Mouse (Mus musculus) heart, postnatal 0 days (tissue): ENCODE measurements around the gene Rfx8. TPM values are rescaled to one million over a fixed set of nuclear protein-coding genes. Genes with fewer than 3 reads are reported as not detected.
A peak's percentile ranks its signal among the peaks of the same experiment; 100 is the strongest.

Experiments used
- ATAC-seq: fragments of 200-750 bp; cut with Nextera tagmentation; 2 replicates; pipeline ENCODE4 v1.8.0; 2017; ENCODE audit warnings: low read depth, moderate number of reproducible peaks, moderate library complexity; ENCODE audit not compliant: insufficient read depth
- DNase-seq: peaks from one replicate; pipeline ENCODE4 v3.0.0-alpha.2; 2016; ENCODE audit warnings: low spot score
- H3K27ac ChIP-seq: fragments of 300-500 bp; sonication (generic); 2 replicates; pipeline ENCODE4 v1.5.1; 2014; ENCODE audit warnings: low read depth, mild to moderate bottlenecking
- H3K27me3 ChIP-seq: fragments of 300-500 bp; sonication (generic); 2 replicates; pipeline ENCODE4 v1.6.1; 2014; ENCODE audit warnings: low read length, mixed read lengths; ENCODE audit not compliant: control insufficient read depth, insufficient read depth
- H3K36me3 ChIP-seq: fragments of 300-500 bp; sonication (generic); replicated peaks from 2 replicates; pipeline ENCODE4 v1.6.1; 2014; ENCODE audit warnings: low read length, mixed read lengths; ENCODE audit not compliant: control insufficient read depth, insufficient read depth
- H3K4me1 ChIP-seq: fragments of 300-500 bp; sonication (generic); 2 replicates; pipeline ENCODE4 v1.6.1; 2014; ENCODE audit warnings: antibody characterized with exemption; ENCODE audit not compliant: control insufficient read depth, insufficient read depth
- H3K4me2 ChIP-seq: fragments of 300-500 bp; sonication (generic); 2 replicates; pipeline ENCODE4 v1.6.1; 2014; ENCODE audit warnings: low read depth, mild to moderate bottlenecking, low read length, moderate library complexity
- H3K4me3 ChIP-seq: fragments of 300-500 bp; sonication (generic); 2 replicates; pipeline ENCODE4 v1.5.1; 2014; ENCODE audit warnings: low read depth, low read length
- H3K9ac ChIP-seq: fragments of 300-500 bp; sonication (generic); replicated peaks from 2 replicates; pipeline ENCODE4 v1.6.1; 2014; ENCODE audit warnings: low read depth, low read length, mixed read lengths
- H3K9me3 ChIP-seq: fragments of 300-500 bp; sonication (generic); replicated peaks from 2 replicates; pipeline ENCODE4 v1.6.1; 2016; ENCODE audit warnings: low read length; ENCODE audit not compliant: control insufficient read depth
- CTCF ChIP-seq: IDR thresholded peaks from 2 replicates; pipeline ENCODE4 v1.5.1; 2016; ENCODE audit warnings: antibody characterized with exemption, control low read depth, low read depth
- EP300 ChIP-seq: IDR thresholded peaks from 2 replicates; pipeline ENCODE4 v1.6.1; 2016; ENCODE audit warnings: antibody characterized with exemption, low read depth
- WGBS: fragments of 180-500 bp; shearing (Covaris S2); extraction: QIAGEN DNeasy Blood & Tissue Kit; methylation state at CpG from one replicate; pipeline ENCODE4 v1.1.7; 2014; 5-methylcytosine and 5-hydroxymethylcytosine counted together
- polyA plus RNA-seq: library from polyadenylated mRNA; unstranded; fragments of >200 nt; fragmentation: Nextera tagmentation; extraction: Ambion mirVana; gene quantifications from 2 replicates; pipeline ENCODE4 v1.2.1, GENCODE M21; 2015
- total RNA-seq: library from RNA; depleted of rRNA; stranded (reverse); fragments of >200 nt; gene quantifications from 2 replicates; pipeline ENCODE4 v1.2.3, GENCODE M21; 2014; ENCODE audit warnings: low replicate concordance

Rfx8 gene
- total and polyA plus RNA-seq, 2 experiments from 2014 or later, result 0.68 TPM; not detected in 1

DNA sequence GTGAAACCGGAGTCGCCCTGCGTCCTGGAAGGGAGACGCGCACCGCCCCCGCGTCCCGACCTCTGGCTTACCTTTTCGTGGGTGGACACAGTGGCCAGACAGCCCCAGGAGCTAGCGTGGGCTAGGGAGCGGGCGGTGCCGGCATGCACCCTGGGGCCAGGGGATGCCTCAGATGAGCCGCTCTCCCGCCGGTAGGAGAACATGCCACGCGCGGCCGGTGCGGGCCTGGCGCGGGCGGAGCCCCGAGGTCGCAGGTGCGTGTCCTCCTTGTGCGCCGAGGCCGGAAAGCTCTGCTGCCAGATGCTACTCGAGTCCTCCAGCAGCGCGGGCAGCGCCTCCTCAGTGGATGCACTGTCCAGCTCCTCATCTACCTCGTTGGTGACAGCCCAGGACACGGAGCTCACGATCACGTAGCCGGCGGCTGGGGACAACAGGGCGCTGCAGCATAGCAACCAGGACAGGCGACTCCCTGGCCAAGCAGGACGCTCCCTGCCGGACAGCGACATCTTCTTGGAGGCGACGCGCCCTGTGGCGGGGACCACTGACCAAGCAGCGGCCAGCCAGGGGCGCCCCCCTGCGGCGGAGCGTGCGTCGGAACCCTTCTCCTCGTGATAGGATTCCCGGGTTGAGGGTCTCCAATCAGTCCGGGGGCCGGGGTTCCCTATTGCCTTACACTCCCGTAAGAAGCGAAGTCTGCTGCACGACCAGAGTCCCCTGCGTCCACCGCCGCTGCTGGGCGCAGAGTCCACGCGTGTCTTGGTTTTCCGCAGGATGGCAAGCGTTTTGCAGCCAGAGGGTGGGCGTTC is 70.2 kb downstream of the Rfx8 start:
- DNase-seq (peak; percentile 52), ATAC-seq (peak; percentile 77)
- Histone ChIP-seq H3K9me3 (no peaks in the 10 kb centered on the region), H3K4me2 (peak overlapping the region; percentile 73), H3K4me3 (peak overlapping the region; percentile 43), H3K27me3 (peaks cover 40% of the 10 kb centered on the region), H3K4me1 (peaks cover 9% of the 10 kb centered on the region; the same call in 1 of the 2 replicates), H3K9ac (no peak overlapping the region), H3K27ac (no peak overlapping the region), H3K36me3 (no peaks in the 10 kb centered on the region)
- TF ChIP-seq EP300 (no peak), CTCF (peak; percentile 67)
- 1% methylated on average over 72 of the region's 73 CpGs for WGBS

DNA sequence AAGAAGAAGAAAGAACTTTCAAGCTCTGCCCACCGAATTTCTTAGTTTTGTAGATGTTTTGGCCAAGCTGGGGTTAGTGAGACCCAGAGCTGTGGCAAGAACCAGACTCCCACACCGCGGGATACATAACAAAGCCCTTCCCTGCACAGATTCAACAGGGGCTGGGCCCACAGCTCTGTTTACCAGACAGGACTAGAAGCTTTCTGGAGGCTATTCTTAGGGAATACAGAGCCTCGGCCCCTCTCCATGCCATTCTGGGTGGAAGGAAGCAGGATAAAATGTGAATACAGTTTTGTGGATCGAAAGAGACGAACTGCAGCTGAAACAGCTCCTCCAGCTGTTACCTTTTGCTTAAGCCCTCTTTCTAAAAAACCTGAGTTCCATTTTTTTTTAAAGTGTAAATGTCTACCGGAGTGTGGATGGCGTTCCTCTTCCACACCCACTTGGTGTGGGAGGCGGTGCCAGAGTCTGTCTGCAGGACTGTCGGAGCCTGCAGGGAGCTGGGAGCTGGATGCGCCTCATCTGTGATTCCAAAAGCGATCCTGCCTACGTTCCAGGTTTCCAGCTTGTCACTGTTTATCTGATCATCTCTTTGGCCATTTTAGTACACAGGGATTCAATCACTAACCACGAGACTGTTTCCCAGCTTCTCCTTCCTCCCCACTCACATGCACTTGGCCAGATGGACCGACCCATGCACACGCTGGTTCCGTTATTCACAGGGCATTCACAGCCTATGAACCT is 70.9 kb downstream of the Rfx8 start:
- H3K27me3 ChIP-seq, result peaks cover 40% of the 10 kb centered on the region
- no peaks in the 10 kb centered on the region for H3K9me3 ChIP-seq
- H3K4me2 ChIP-seq, result peak overlapping the region; percentile 73
- no peak for ATAC-seq
- TF ChIP-seq EP300 (no peak), CTCF (no peak; the same call in 1 of the 2 replicates)
- H3K27ac ChIP-seq, result no peak overlapping the region
- peak overlapping the region; percentile 43 for H3K4me3 ChIP-seq
- no peak for DNase-seq
- 18% methylated on average over 17 of the region's 17 CpGs for WGBS
- H3K9ac ChIP-seq, result no peak overlapping the region
- peaks cover 9% of the 10 kb centered on the region; the same call in 1 of the 2 replicates for H3K4me1 ChIP-seq
- no peaks in the 10 kb centered on the region for H3K36me3 ChIP-seq

DNA sequence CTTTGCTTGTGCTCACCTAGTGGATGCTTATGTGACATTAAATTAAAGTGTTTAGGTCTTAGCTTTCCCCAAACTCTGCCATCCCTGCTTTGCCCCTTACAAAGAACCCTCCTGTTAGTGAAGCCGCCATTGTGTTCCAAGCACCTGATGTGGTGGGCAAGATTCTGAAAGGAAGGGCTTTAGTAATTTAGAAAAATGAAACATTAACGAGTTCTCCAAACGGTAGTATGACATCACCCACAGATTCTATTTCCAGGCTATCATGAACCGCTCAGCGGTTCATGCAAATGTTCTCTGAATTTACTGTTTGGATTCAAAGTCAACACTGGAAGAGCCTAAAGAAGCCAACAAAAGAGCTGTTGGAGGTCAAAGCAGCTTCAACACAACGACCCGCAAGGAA is 72.2 kb downstream of the Rfx8 start:
- DNase-seq (no peak), ATAC-seq (no peak)
- H3K36me3 ChIP-seq, result no peaks in the 10 kb centered on the region
- H3K9ac ChIP-seq, result no peak overlapping the region
- H3K4me2 ChIP-seq, result no peak overlapping the region
- 84% methylated on average over 7 of the region's 7 CpGs for WGBS
- no peak overlapping the region for H3K4me3 ChIP-seq
- TF ChIP-seq CTCF (no peak), EP300 (no peak)
- peaks cover 9% of the 10 kb centered on the region; the same call in 1 of the 2 replicates for H3K4me1 ChIP-seq
- H3K27ac ChIP-seq, result no peak overlapping the region
- H3K9me3 ChIP-seq, result no peaks in the 10 kb centered on the region
- peaks cover 40% of the 10 kb centered on the region for H3K27me3 ChIP-seq

DNA sequence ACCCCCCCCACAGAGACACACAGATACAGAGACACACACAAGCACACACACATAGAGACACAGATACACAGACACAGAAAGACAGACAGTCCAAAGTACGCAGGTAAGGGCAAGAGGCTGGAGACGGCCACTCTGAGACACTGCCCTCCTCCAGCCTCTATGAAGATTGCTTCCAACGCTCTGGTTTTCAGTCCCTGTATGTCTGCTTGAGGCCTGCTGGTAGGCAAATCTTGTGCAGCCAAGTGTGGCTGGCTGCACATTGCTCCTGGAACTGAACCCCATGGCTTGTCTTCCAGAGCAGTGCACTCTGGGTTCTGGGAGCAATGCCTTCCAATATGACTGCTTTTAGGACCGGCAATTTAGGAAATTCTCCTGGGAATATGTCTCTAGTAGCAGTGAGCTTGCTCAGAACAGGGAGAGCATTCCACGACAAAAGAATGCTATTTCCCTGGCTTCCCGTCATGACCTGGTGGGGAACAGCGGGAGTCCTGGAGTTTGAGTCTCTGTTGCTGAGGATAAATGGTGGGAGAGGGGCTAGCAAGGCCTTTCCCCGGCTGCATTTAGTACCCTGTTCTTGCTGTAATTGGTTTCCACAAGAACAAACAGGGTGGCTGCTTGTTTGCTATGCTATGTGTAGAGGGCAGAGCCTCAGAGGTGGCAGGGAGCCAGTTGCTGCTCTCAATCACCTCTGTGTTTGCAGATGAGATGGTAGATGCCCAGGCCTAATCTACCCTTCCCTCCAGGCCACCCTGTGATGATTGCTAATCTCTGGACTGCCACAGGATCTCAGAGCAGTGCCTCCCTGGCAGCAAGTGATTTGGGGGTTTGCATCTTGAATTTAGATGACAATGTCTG is 74.7 kb downstream of the Rfx8 start:
- H3K27ac ChIP-seq, result no peak overlapping the region
- H3K9ac ChIP-seq, result no peak overlapping the region
- no peak for TF ChIP-seq CTCF
- no peak for TF ChIP-seq EP300
- no peaks in the 10 kb centered on the region for H3K36me3 ChIP-seq
- no peak overlapping the region for H3K4me3 ChIP-seq
- DNase-seq (peak; percentile 10), ATAC-seq (no peak)
- H3K9me3 ChIP-seq, result 0 out of 2 replicates have a peak, but pooled peaks cover 4% of the 10 kb centered on the region
- peaks cover 29% of the 10 kb centered on the region for H3K27me3 ChIP-seq
- WGBS, result 52% methylated on average over 8 of the region's 8 CpGs
- no peak overlapping the region for H3K4me2 ChIP-seq
- peaks cover 8% of the 10 kb centered on the region; the same call in 1 of the 2 replicates for H3K4me1 ChIP-seq

DNA sequence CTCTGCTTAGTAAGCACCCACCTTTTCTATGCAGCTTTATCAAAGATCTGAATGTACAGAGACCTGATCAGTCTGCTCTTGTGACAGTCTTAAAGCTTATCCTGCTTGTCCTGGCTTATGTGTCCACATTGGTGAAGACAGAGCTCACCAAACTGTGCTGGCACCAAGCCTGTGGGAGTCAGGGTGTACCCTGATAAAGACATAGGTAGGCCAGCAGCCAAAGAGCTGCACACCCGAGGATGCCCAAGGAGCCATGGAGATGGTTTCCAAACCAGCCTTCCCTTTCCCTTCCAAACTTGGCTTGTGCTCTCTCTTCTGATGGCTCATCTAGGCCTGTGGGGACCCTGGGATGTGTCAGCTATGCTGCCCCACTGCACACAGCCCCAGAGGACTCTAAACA is 76.5 kb downstream of the Rfx8 start:
- Histone ChIP-seq H3K9me3 (0 out of 2 replicates have a peak, but pooled peaks cover 4% of the 10 kb centered on the region), H3K4me1 (no peaks in the 10 kb centered on the region), H3K36me3 (no peaks in the 10 kb centered on the region), H3K9ac (no peak overlapping the region), H3K27me3 (peaks cover 14% of the 10 kb centered on the region), H3K4me2 (no peak overlapping the region), H3K4me3 (no peak overlapping the region), H3K27ac (no peak overlapping the region)
- TF ChIP-seq EP300 (no peak), CTCF (no peak)
- ATAC-seq (no peak), DNase-seq (no peak)
- 33% methylated on average over 1 of the region's 1 CpGs for whole genome bisulfite sequencing
